Mouse (Mus musculus): Measurements from ENCODE around the gene Bms1.

GRCm38 (mm10) chr6:118337660-118338059 lies 81.6 kb downstream of the Bms1 start:
- TF ChIP-seq POLR2A (IDR thresholded peaks at IDR 0.05; ENCODE audit: extremely low read depth, insufficient read depth, low read length), result no peak
- no peak for TF ChIP-seq CTCF (IDR thresholded peaks at IDR 0.05; ENCODE audit: extremely low read depth, insufficient read depth, low read length)

All from cortical plate, adult 2 months (tissue).